Mouse (Mus musculus) cortical plate, adult 2 months (tissue): ENCODE measurements at regions not wholly inside any gene's neighbourhood (a gene's known extent, or its start where the extent isn't known, plus 50 kb on each side); places are given as distances from the start of the nearest gene placed in this dataset.

ENCODE experiments used
- CTCF ChIP-seq: fragments of 200-500 bp; IDR thresholded peaks from 2 replicates; pipeline ENCODE4 v1.5.1; 2011; ENCODE audit warnings: mild to moderate bottlenecking, control low read depth, low read length; ENCODE audit not compliant: insufficient read depth; ENCODE audit errors: extremely low read depth
- POLR2A ChIP-seq: fragments of 200-500 bp; IDR thresholded peaks from 2 replicates; pipeline ENCODE4 v1.6.1; 2011; ENCODE audit warnings: mild to moderate bottlenecking, low read length, control low read depth; ENCODE audit not compliant: insufficient read depth; ENCODE audit errors: extremely low read depth

DNA sequence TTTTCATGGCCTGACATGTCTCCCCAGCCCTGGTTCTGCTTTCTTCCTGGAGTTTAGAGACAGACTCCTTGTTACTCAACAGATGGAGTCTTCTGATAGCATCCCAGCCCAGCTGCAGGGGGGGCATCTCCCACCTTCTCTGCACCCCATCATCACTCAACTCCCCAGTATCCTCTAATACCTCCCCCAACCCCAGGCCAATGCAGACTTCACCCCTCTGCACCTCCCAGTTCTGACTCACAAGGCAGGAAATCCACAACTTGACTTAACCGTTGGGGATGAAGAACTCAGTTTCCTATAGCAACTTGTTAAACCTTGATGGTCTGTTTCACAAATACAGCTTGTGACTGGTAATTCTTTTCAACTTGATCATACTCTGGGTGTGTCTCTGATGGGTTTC lies 73.7 kb upstream of the Rreb1 start:
- no peak for TF ChIP-seq POLR2A
- no peak for TF ChIP-seq CTCF
